Mouse (Mus musculus): ENCODE data around the gene Tnfsfm13. TPM values are rescaled to one million over a fixed set of nuclear protein-coding genes. Genes with fewer than 3 reads are reported as not detected.

Tnfsfm13 gene
- polyA plus RNA-seq, 1 experiment from 2014 or later = 1.1 TPM

GRCm38 (mm10) chr11:69697396-69697795, 1.5 kb upstream of the Tnfsfm13 start:
- ATAC-seq (ENCODE audit: low read depth) = no peak
- H3K27me3 ChIP-seq (ENCODE audit: control insufficient read depth, insufficient read depth, low read depth, low read length) = no peaks in the 10 kb centered on the region; the same call in 1 of the 2 replicates
- no peaks in the 10 kb centered on the region for H3K9me3 ChIP-seq (replicated peaks; ENCODE audit: control insufficient read depth, low read length)
- H3K27ac ChIP-seq (ENCODE audit: low read length) = no peak overlapping the region
- no peak overlapping the region for H3K9ac ChIP-seq (ENCODE audit: low read depth, low read length)
- H3K4me2 ChIP-seq (ENCODE audit: low read depth, low read length) = no peak overlapping the region
- no peaks in the 10 kb centered on the region for H3K36me3 ChIP-seq (ENCODE audit: control insufficient read depth, insufficient read depth)
- H3K4me3 ChIP-seq (ENCODE audit: low read depth, low read length) = no peak overlapping the region
- 85% methylated on average over 3 of the region's 3 CpGs for WGBS (ENCODE audit: insufficient replicate concordance)
- peaks cover 5% of the 10 kb centered on the region for H3K4me1 ChIP-seq (ENCODE audit: control insufficient read depth, low read depth, low read length)

- Histone ChIP-seq H3K4me2 (ENCODE audit: low read depth, low read length) (peak overlapping the region; percentile 60), H3K4me1 (ENCODE audit: control insufficient read depth, low read depth, low read length) (peaks cover 8% of the 10 kb centered on the region), H3K9me3 (replicated peaks; ENCODE audit: control insufficient read depth, low read length) (no peaks in the 10 kb centered on the region), H3K36me3 (ENCODE audit: control insufficient read depth, insufficient read depth) (no peaks in the 10 kb centered on the region), H3K9ac (ENCODE audit: low read depth, low read length) (no peak overlapping the region; the same call in 1 of the 2 replicates), H3K27ac (ENCODE audit: low read length) (no peak overlapping the region), H3K4me3 (ENCODE audit: low read depth, low read length) (peak overlapping the region; percentile 57), H3K27me3 (ENCODE audit: control insufficient read depth, insufficient read depth, low read depth, low read length) (no peaks in the 10 kb centered on the region; the same call in 1 of the 2 replicates)
- no peak for ATAC-seq (ENCODE audit: low read depth)
- WGBS (ENCODE audit: insufficient replicate concordance) = 48% methylated on average over 6 of the region's 6 CpGs
These were observed 895 bp downstream of the Tnfsfm13 start for GRCm38 (mm10) chr11:69695046-69695360.

GRCm38 (mm10) chr11:69693421-69693965, 2.4 kb downstream of the Tnfsfm13 start:
- Histone ChIP-seq H3K36me3 (ENCODE audit: control insufficient read depth, insufficient read depth) (no peaks in the 10 kb centered on the region), H3K9ac (ENCODE audit: low read depth, low read length) (no peak overlapping the region), H3K4me1 (ENCODE audit: control insufficient read depth, low read depth, low read length) (peaks cover 8% of the 10 kb centered on the region), H3K4me2 (ENCODE audit: low read depth, low read length) (no peak overlapping the region), H3K4me3 (ENCODE audit: low read depth, low read length) (no peak overlapping the region), H3K27ac (ENCODE audit: low read length) (no peak overlapping the region), H3K9me3 (replicated peaks; ENCODE audit: control insufficient read depth, low read length) (no peaks in the 10 kb centered on the region), H3K27me3 (ENCODE audit: control insufficient read depth, insufficient read depth, low read depth, low read length) (no peaks in the 10 kb centered on the region; the same call in 1 of the 2 replicates)
- no peak for ATAC-seq (ENCODE audit: low read depth)
- WGBS (ENCODE audit: insufficient replicate concordance) = 51% methylated on average over 11 of the region's 11 CpGs

- Histone ChIP-seq H3K27ac (ENCODE audit: low read length) (no peak overlapping the region), H3K27me3 (ENCODE audit: control insufficient read depth, insufficient read depth, low read depth, low read length) (no peaks in the 10 kb centered on the region; the same call in 1 of the 2 replicates), H3K36me3 (ENCODE audit: control insufficient read depth, insufficient read depth) (no peaks in the 10 kb centered on the region), H3K9ac (ENCODE audit: low read depth, low read length) (no peak overlapping the region), H3K4me2 (ENCODE audit: low read depth, low read length) (no peak overlapping the region), H3K4me3 (ENCODE audit: low read depth, low read length) (no peak overlapping the region), H3K9me3 (replicated peaks; ENCODE audit: control insufficient read depth, low read length) (no peaks in the 10 kb centered on the region), H3K4me1 (ENCODE audit: control insufficient read depth, low read depth, low read length) (peaks cover 8% of the 10 kb centered on the region)
- peak; percentile 66 for ATAC-seq (ENCODE audit: low read depth)
- 63% methylated on average over 6 of the region's 6 CpGs for WGBS (ENCODE audit: insufficient replicate concordance)
These were observed 3.0 kb downstream of the Tnfsfm13 start for GRCm38 (mm10) chr11:69692863-69693262.

DNA sequence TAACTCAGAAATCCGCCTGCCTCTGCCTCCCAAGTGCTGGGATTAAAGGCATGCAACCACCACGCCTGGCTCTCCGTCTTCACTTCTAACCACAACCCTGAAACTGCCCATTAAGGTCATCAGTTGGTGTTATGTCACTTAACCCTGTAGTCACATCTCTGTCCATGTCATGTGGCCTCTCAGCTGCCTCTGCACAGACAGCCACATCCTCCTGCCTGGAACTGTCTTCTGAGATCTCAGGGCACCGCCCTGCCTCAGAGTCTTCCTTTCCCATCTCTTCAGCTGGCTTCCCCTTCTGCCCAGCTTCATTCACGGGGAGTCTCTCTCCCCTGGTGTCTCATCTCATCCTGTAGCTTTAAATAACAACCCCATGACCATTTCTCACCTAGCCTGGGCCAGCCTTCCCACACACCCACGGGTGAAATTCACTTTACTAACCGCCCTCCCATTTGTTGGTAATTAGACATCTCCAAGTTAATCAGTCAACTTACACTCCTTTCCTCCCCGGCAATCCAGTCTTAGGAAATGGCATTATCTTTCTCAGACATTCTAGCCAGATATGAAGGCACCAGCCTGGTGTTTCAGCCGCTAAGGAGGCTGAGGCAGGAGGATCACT, 3.6 kb downstream of the Tnfsfm13 start:
- H3K36me3 ChIP-seq (ENCODE audit: control insufficient read depth, insufficient read depth) = no peaks in the 10 kb centered on the region
- H3K27me3 ChIP-seq (ENCODE audit: control insufficient read depth, insufficient read depth, low read depth, low read length) = no peaks in the 10 kb centered on the region; the same call in 1 of the 2 replicates
- WGBS (ENCODE audit: insufficient replicate concordance) = 31% methylated on average over 9 of the region's 9 CpGs
- peaks cover 8% of the 10 kb centered on the region for H3K4me1 ChIP-seq (ENCODE audit: control insufficient read depth, low read depth, low read length)
- H3K27ac ChIP-seq (ENCODE audit: low read length) = no peak overlapping the region
- H3K9me3 ChIP-seq (replicated peaks; ENCODE audit: control insufficient read depth, low read length) = no peaks in the 10 kb centered on the region
- no peak overlapping the region for H3K4me2 ChIP-seq (ENCODE audit: low read depth, low read length)
- H3K4me3 ChIP-seq (ENCODE audit: low read depth, low read length) = no peak overlapping the region
- ATAC-seq (ENCODE audit: low read depth) = no peak
- H3K9ac ChIP-seq (ENCODE audit: low read depth, low read length) = no peak overlapping the region

DNA sequence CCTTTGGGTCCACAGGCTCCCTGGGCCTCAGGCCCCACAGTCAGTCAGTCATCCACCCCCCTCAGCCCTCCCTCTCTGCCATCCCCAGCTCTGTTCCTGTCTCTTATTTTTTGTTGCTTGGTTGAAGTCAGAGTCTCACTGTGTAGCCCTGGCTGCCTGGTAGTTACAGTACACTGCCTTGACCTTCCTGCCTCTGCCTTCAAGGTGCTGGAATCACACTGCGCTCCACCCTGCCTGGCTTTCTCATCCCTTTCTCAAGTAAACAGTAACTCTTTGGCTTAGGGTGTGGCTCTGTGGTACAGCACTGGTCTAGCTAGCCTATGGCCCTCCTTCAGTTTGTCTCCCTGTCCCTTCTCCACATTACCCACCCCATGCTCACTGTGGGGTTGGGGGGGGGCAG, 6.0 kb downstream of the Tnfsfm13 start:
- H3K27me3 ChIP-seq (ENCODE audit: control insufficient read depth, insufficient read depth, low read depth, low read length) = no peaks in the 10 kb centered on the region; the same call in 1 of the 2 replicates
- WGBS (ENCODE audit: insufficient replicate concordance) = 75% methylated on average over 1 of the region's 1 CpGs
- no peaks in the 10 kb centered on the region for H3K9me3 ChIP-seq (replicated peaks; ENCODE audit: control insufficient read depth, low read length)
- no peaks in the 10 kb centered on the region for H3K36me3 ChIP-seq (ENCODE audit: control insufficient read depth, insufficient read depth)
- no peak for ATAC-seq (ENCODE audit: low read depth)
- H3K4me3 ChIP-seq (ENCODE audit: low read depth, low read length) = no peak overlapping the region
- H3K9ac ChIP-seq (ENCODE audit: low read depth, low read length) = no peak overlapping the region
- peaks cover 16% of the 10 kb centered on the region for H3K4me1 ChIP-seq (ENCODE audit: control insufficient read depth, low read depth, low read length)
- no peak overlapping the region for H3K27ac ChIP-seq (ENCODE audit: low read length)
- H3K4me2 ChIP-seq (ENCODE audit: low read depth, low read length) = no peak overlapping the region

GRCm38 (mm10) chr11:69687061-69687460, 8.8 kb downstream of the Tnfsfm13 start:
- Histone ChIP-seq H3K4me1 (ENCODE audit: control insufficient read depth, low read depth, low read length) (peaks cover 22% of the 10 kb centered on the region), H3K27ac (ENCODE audit: low read length) (no peak overlapping the region), H3K4me2 (ENCODE audit: low read depth, low read length) (no peak overlapping the region), H3K27me3 (ENCODE audit: control insufficient read depth, insufficient read depth, low read depth, low read length) (no peaks in the 10 kb centered on the region), H3K4me3 (ENCODE audit: low read depth, low read length) (no peak overlapping the region), H3K36me3 (ENCODE audit: control insufficient read depth, insufficient read depth) (no peaks in the 10 kb centered on the region), H3K9ac (ENCODE audit: low read depth, low read length) (no peak overlapping the region), H3K9me3 (replicated peaks; ENCODE audit: control insufficient read depth, low read length) (no peaks in the 10 kb centered on the region)
- ATAC-seq (ENCODE audit: low read depth) = no peak
- 48% methylated on average over 5 of the region's 5 CpGs for WGBS (ENCODE audit: insufficient replicate concordance)

GRCm38 (mm10) chr11:69686377-69686776, 9.5 kb downstream of the Tnfsfm13 start:
- Histone ChIP-seq H3K4me1 (ENCODE audit: control insufficient read depth, low read depth, low read length) (peaks cover 23% of the 10 kb centered on the region), H3K4me2 (ENCODE audit: low read depth, low read length) (no peak overlapping the region), H3K9me3 (replicated peaks; ENCODE audit: control insufficient read depth, low read length) (no peaks in the 10 kb centered on the region), H3K9ac (ENCODE audit: low read depth, low read length) (no peak overlapping the region), H3K4me3 (ENCODE audit: low read depth, low read length) (no peak overlapping the region), H3K27me3 (ENCODE audit: control insufficient read depth, insufficient read depth, low read depth, low read length) (no peaks in the 10 kb centered on the region), H3K27ac (ENCODE audit: low read length) (no peak overlapping the region), H3K36me3 (ENCODE audit: control insufficient read depth, insufficient read depth) (no peaks in the 10 kb centered on the region)
- WGBS (ENCODE audit: insufficient replicate concordance) = 37% methylated on average over 4 of the region's 4 CpGs
- no peak for ATAC-seq (ENCODE audit: low read depth)

DNA sequence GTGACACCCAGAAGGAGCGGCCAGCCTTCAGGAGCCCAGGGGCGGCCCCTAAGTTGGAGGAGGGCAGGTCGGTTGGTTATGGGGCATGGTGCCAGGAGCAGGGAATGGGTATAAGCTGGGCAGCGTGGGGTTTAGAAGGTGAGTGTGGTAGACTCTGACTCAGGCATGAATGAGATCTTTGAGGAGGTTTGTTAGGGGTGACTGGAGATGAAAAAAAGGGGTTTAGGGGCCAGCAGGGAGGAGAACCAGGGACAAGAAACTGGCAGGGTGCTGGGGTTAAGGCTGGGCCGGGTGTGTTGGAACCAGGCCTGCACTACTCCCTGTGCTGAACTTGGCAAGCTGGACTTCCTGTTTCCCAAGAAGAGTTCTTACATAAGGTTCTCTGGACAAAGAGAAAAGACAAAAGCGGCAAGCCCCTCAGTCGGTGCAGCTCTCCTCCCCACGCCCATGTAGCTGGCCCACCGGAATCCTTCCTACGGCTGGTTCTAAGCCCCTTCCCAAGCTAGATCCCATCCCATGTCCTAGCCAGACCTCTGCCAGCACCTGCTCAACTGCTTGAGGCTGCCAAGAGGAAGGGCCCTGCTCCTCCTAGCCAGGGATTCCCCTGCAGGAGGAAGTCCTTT, 10.3 kb downstream of the Tnfsfm13 start, which contains the start of gene Tnfsf13:
Tnfsf13 (minus strand) TSS at position 259 of the 623 bp plus-strand sequence.
- H3K4me3 ChIP-seq (ENCODE audit: low read depth, low read length) = no peak within 1 kb of the TSS
- WGBS (ENCODE audit: insufficient replicate concordance) = 58% methylated on average over 10 of the region's 10 CpGs
- no peak within 1 kb of the TSS for H3K9ac ChIP-seq (ENCODE audit: low read depth, low read length)
- no peaks in the 10 kb centered on the region for H3K27me3 ChIP-seq (ENCODE audit: control insufficient read depth, insufficient read depth, low read depth, low read length)
- H3K4me2 ChIP-seq (ENCODE audit: low read depth, low read length) = no peak within 1 kb of the TSS
- no peaks in the 10 kb centered on the region for H3K36me3 ChIP-seq (ENCODE audit: control insufficient read depth, insufficient read depth)
- peaks cover 29% of the 10 kb centered on the region for H3K4me1 ChIP-seq (ENCODE audit: control insufficient read depth, low read depth, low read length)
- peak within 1 kb of the TSS; percentile 61 for H3K27ac ChIP-seq (ENCODE audit: low read length)
- ATAC-seq (ENCODE audit: low read depth) = no peak
- H3K9me3 ChIP-seq (replicated peaks; ENCODE audit: control insufficient read depth, low read length) = no peaks in the 10 kb centered on the region
